Mouse (Mus musculus) CH12.LX (cell line): ENCODE data around the gene Mad2l2.

Source experiments
- CTCF ChIP-seq, 2 experiments: IDR thresholded peaks in 1 of 2; conservative IDR thresholded peaks in 1 of 2; 2 replicates each; pipeline ENCODE4 v1.5.1; 2011 to 2012; ENCODE audit warnings: low read depth in 2 of 2, low read length in 2 of 2, improper control_type of control experiment in 1 of 2, inconsistent platforms in 1 of 2, mild to moderate bottlenecking in 1 of 2, moderate library complexity in 1 of 2
- POLR2A ChIP-seq: IDR thresholded peaks from 2 replicates; pipeline ENCODE4 v1.6.1; 2011; ENCODE audit warnings: low read depth, mild to moderate bottlenecking, improper control_type of control experiment, low read length
- RCOR1 ChIP-seq: conservative IDR thresholded peaks from 2 replicates; pipeline ENCODE4 v1.6.1; 2012; ENCODE audit warnings: low read depth, mild to moderate bottlenecking, inconsistent platforms, low read length, improper control_type of control experiment
- ZNF384 ChIP-seq: IDR thresholded peaks from 2 replicates; pipeline ENCODE4 v1.6.1; 2012; ENCODE audit warnings: low read depth, low read length, improper control_type of control experiment, inconsistent platforms

DNA sequence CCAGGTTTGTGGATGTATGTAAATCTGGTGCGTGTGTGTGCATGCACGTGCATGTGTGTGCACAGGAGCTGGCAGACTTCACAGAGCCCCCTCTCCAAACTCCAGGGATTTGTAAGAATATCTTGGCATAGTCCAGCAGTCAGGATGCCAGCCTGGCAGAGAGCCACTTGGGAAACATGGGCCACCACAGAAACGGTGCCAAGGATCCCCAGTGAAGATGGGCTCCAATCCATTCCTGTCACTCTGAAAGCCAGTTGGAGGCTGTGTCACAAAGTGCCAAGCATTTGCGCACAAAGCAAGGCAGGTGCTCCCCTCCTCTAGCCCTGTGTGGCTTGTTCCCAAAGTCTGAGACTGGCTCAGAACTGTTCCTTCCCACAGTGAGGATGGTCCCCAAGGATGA lies 8.8 kb upstream of the Mad2l2 start:
- TF ChIP-seq ZNF384 (no peak), POLR2A (no peak), CTCF (conservative IDR thresholded peaks at IDR 0.05 in 1 of 2, IDR thresholded peaks at IDR 0.05 in 1 of 2; ENCODE audit: low read depth in 2 of 2, low read length in 2 of 2) (no peak), RCOR1 (no peak)
